Mouse (Mus musculus) 3T3-L1 (cell line): ENCODE results near the gene Mrpl20.
A peak's percentile ranks its signal among the peaks of the same experiment; 100 is the strongest.
"Not testable (repeated sequence)": the region's sequence is repeated elsewhere in the genome, so short reads cannot be mapped to it uniquely, and the experiment has no call there.

Source experiments
- DNase-seq: peaks from one replicate; pipeline ENCODE4 v3.0.0-alpha.2; 2015; ENCODE audit warnings: low read depth, low spot score

Gene Mrpl20

DNA sequence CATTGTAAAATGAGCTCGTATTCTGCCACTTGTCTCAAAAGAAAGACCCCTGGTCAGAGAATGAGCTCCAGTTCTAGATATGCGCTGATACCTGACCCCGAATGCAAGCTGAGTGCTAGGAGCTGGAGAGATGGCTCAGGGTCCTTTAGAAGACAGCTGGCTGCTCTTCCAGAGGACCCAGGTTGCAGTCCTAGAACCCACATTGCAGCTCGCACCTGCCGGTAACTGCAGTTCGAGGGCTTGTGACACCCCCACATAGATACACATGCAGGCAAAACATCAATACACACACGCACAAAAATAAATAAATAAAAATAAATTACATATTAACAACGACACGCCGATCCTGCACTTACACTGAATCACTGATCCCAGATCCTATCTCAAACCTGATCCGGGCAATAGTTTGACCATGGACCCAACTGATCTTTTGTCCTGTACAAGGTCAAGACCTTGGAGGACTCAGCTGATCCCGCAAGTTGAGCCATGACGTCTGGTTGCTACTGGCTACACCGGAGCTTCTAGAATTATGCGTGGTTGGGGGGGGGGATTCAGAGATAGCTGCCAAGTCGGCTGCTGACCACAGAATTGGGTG lies 19.1 kb upstream of the Mrpl20 start:
- DNase-seq, result no peak

- DNase-seq, result peak; percentile 67
These were observed 18.5 kb upstream of the Mrpl20 start for GRCm38 (mm10) chr4:155784081-155784701.

GRCm38 (mm10) chr4:155785246-155785645 lies 17.4 kb upstream of the Mrpl20 start:
- DNase-seq, result no peak

- DNase-seq, result peak; percentile 21
These were observed 16.9 kb upstream of the Mrpl20 start, which contains the start of gene Tmem88b for GRCm38 (mm10) chr4:155785819-155786218. Gene Tmem88b (minus strand): TSS chr4:155785874.

- DNase-seq, result no peak
These were observed 14.4 kb upstream of the Mrpl20 start for GRCm38 (mm10) chr4:155788300-155788699.

DNA sequence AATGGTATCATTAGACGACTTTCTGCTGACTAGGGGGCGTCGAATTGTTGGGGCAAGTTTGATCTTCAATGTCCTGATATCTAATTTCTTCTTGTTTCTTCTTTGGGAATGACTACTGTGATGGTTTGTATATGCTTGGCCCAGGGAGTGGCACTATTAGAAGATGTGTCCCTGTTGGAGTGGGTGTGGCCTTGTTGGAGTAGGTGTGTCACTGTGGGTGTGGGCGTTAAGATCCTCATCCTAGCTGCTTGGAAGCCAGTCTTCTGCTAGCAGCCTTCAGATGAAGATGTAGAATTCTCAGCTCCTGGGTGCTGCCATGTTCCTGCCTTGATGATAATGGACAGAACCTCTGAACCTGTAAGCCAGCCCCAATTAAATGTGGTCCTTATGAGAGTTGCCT lies 13.8 kb upstream of the Mrpl20 start:
- DNase-seq, result not testable (repeated sequence)

DNA sequence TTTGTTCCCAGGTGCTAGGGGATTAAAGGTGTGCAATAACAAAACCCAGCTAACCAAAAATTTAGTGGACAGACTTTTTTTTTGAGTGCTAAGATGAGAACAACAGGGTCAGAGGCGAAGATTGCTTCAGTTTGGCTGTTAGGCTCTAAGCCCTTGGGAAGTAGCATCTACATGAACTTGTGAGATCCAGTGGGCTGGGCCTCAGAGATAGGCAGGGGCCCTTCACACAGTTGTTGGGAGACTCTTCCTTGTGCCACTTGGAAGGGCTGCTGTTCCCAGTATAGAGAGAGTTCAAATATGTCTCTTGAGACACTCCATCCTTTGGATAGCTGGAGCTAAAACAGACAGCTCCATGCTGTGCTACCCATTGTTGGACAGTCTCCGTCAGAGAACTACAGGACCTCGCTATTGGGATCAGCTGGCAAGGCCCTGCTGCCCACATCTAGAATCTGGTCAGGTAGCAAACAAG lies 12.6 kb upstream of the Mrpl20 start, which contains the start of gene Ankrd65:
TSS of gene Ankrd65 (plus strand) at position 419 of the 469 bp plus-strand sequence.
- DNase-seq, result no peak

DNA sequence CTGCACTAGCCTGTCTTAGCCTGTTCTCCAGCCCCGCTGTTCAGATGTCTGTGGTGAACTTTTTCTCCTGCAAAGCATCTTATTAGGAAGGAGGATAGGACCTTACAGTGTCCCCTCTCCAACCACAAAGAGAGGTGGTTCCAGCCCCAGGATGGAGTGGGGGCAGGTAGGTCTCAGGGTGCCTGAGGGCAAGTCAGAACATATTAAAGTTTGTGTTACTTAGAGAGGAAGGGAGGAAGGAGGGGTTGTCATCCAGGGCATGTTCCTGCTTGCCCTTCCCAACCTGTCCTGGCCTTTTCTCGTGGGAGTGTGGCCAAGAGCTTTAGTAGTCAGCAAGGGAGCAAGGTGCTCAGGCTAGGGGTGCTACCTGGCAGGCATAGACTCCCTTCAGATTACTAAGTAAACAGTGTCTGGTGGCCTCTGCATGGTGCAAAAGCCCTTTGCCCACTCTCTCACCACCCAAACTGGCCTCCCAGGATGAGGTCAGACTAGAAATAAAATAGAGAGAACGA lies 12.0 kb upstream of the Mrpl20 start:
- no peak for DNase-seq

- DNase-seq, result no peak
These were observed 11.3 kb upstream of the Mrpl20 start for GRCm38 (mm10) chr4:155791240-155791933.

DNA sequence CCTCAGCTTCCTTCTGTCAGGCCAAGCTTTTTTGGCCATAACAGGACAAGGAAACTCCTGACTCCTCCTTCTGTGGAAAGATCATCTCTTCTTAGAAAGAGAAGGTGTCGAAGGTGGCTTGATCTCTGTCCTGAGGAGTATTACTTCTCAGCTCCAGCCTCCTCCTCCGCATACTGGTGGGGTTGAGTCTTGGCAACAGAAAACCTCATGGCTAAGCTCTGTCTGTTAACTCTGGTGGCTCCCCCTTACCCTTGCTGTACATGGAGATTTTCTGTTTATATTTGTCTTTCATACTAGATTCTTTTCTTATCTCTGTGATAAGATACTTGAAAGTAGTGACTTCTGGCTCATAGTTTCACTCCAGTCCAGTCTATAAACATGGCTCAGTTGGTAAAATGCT lies 8.9 kb upstream of the Mrpl20 start:
- no peak for DNase-seq

DNA sequence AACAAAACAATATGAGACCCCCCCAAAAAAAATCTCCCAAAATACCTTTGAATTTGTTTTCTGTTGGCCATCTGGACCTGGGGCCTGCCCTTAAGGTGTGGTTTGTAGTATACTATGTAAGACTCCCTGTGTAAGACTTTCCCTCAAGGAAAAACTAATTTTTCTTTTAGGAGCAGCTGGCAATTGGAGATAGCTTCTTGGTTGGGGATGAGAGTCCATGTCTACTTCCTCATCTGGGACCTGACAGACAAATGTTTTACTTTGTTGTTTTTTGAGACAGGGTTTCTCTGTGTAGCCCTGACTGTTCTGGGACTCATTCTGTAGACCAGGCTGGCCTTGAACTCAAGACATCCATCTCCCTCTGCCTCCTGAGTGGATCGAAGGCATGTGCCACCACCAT lies 603 bp upstream of the Mrpl20 start:
- no peak for DNase-seq

GRCm38 (mm10) chr4:155803340-155804041 lies 813 bp downstream of the Mrpl20 start:
- DNase-seq, result peak; percentile 94

- no peak for DNase-seq
These were observed 5.2 kb downstream of the Mrpl20 start for GRCm38 (mm10) chr4:155807841-155808240.

DNA sequence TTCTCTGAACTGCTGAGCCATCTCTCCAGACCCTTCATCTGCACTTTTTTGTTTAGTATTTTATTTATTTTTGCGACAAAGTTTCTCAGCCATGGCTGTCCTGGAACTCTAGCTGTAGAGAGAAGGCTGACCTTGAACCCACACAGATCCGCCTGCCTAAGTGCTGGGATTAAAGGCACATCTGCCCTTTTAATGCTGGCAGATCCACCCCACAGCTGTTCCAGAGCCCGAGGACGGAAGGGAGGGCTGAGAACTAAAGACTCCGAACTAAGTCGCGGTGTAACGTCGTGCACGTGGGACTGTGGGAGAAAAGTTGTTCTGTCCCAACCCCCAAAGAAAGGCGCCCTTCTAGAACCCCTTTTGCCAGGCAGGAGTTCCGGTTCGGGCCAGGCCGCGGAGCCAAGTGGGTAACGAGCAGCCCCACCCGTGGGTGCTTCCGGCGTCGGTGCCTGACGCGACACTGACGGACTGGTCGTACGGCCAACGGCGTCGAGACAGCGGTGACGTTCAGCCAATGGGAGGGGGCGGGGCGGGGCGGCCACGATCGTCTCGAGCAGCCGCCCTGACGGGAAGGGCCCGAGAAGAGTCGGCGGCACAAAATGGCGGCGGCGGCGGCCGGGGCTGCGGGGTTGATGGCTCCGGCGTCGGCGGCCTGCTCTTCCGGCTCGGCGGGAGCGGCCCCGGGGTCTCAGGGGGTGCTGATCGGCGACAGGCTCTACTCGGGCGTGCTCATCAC lies 9.4 kb downstream of the Mrpl20 start, which contains the start of gene Ccnl2:
TSS of gene Ccnl2 (plus strand) at position 561 of the 736 bp plus-strand sequence.
- DNase-seq, result peak; percentile 95

GRCm38 (mm10) chr4:155812665-155813181 lies 10.0 kb downstream of the Mrpl20 start:
- DNase-seq, result peak; percentile 67

GRCm38 (mm10) chr4:155817533-155817932 lies 14.9 kb downstream of the Mrpl20 start:
- DNase-seq, result no peak

DNA sequence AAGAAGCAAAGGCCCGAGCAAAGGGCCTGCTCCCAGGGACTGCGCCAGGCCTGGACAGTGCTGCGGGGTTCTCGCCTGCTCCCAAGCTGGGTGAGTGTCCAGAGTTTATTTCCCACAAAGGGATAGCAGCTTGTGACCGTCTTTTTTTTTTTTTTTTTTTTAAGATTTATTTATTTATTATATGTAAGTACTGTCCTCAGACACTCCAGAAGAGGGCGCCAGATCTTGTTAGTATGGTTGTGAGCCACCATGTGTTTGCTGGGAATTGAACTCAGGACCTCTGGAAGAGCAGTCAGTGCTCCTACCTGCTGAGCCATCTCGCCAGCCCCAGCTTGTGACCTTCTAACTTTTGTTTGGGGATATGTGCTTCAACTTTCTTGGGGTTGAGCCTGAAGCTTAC lies 18.3 kb downstream of the Mrpl20 start:
- DNase-seq, result peak; percentile 64

DNA sequence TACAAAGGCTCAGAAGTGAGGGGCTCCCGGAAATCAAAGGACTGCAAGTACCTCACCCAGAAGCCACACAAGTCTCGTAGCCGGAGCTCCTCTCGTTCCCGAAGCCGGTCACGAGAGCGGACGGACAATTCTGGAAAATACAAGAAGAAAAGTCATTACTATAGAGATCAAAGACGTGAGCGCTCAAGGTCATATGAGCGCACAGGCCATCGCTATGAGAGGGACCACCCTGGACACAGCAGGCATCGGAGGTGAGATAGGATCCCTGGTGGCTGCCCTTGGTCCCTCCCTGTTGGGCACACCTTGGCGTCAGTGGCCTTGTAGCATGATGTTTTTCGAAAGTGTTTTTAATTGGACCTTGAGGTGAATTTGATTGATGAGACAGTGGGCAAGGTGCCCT lies 20.8 kb downstream of the Mrpl20 start:
- DNase-seq, result no peak

- DNase-seq, result no peak
These were observed 27.2 kb downstream of the Mrpl20 start for GRCm38 (mm10) chr4:155829866-155830265.

DNA sequence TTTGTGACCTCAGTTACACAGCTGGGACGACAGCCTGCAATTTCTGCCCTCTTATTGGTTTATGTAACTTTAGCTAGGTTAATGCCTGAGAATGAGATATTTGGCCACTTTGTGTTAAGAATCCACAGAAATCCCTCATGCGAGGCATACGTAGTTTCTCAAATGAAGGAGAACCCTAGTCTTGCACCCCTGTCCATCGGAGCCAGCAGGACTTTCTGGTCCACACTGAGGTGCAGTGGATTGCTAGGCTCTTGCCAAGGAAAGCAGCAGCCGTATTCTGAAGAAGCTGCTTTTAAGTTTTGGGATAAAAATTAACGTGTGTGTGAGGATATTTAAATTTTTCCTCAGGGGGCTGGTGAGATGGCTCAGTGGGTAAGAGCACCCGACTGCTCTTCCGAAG lies 27.9 kb downstream of the Mrpl20 start:
- DNase-seq, result no peak
